Mouse (Mus musculus) intestine, embryonic 14.5 days (tissue): ENCODE data around the gene Mctp1. TPM values are rescaled to one million over a fixed set of nuclear protein-coding genes. Genes with fewer than 3 reads are reported as not detected.
A peak's percentile ranks its signal among the peaks of the same experiment; 100 is the strongest.
"Not testable (repeated sequence)": the region's sequence is repeated elsewhere in the genome, so short reads cannot be mapped to it uniquely, and the experiment has no call there.

ENCODE experiments used
- ATAC-seq: fragments of 200-750 bp; cut with Nextera tagmentation; replicated peaks from 2 replicates; pipeline ENCODE4 v1.8.0; 2017; ENCODE audit warnings: low read depth, moderate number of reproducible peaks, moderate TSS enrichment, moderate library complexity; ENCODE audit not compliant: low FRiP score, low TSS enrichment
- DNase-seq: peaks from one replicate; pipeline ENCODE4 v3.0.0-alpha.2; 2018; ENCODE audit warnings: low spot score
- H3K27ac ChIP-seq: fragments of 300-500 bp; sonication (generic); 2 replicates; pipeline ENCODE4 v1.5.1; 2014; ENCODE audit warnings: low read depth, mild to moderate bottlenecking, control low read depth
- H3K27me3 ChIP-seq: fragments of 300-500 bp; sonication (generic); replicated peaks from 2 replicates; pipeline ENCODE4 v1.6.1; 2014; ENCODE audit warnings: low read length, control low read depth; ENCODE audit not compliant: control insufficient read depth, insufficient read depth
- H3K36me3 ChIP-seq: fragments of 300-500 bp; sonication (generic); 2 replicates; pipeline ENCODE4 v1.6.1; 2014; ENCODE audit warnings: low read length, control low read depth; ENCODE audit not compliant: control insufficient read depth, insufficient read depth
- H3K4me1 ChIP-seq: fragments of 300-500 bp; sonication (generic); replicated peaks from 2 replicates; pipeline ENCODE4 v1.6.1; 2014; ENCODE audit warnings: low read length, control low read depth, mixed read lengths; ENCODE audit not compliant: control insufficient read depth, insufficient read depth
- H3K4me2 ChIP-seq: fragments of 300-500 bp; sonication (generic); 2 replicates; pipeline ENCODE4 v1.6.1; 2014; ENCODE audit warnings: low read length
- H3K4me3 ChIP-seq: fragments of 300-500 bp; sonication (generic); 2 replicates; pipeline ENCODE4 v1.5.1; 2014; ENCODE audit warnings: low read depth, low read length, control low read depth, mixed read lengths
- H3K9ac ChIP-seq: fragments of 300-500 bp; sonication (generic); 2 replicates; pipeline ENCODE4 v1.6.1; 2014; ENCODE audit warnings: mild to moderate bottlenecking, low read length
- H3K9me3 ChIP-seq: fragments of 300-500 bp; sonication (generic); 2 replicates; pipeline ENCODE4 v1.6.1; 2016; ENCODE audit warnings: low read length, control low read depth; ENCODE audit not compliant: control insufficient read depth
- WGBS: fragments of 180-500 bp; shearing (Covaris S2); extraction: QIAGEN DNeasy Blood & Tissue Kit; methylation state at CpG from one replicate; pipeline ENCODE4 v1.1.7; 2014; 5-methylcytosine and 5-hydroxymethylcytosine counted together
- polyA plus RNA-seq: library from polyadenylated mRNA; unstranded; fragments of >200 nt; fragmentation: Nextera tagmentation; extraction: Ambion mirVana; gene quantifications from 2 replicates; pipeline ENCODE4 v1.2.1, GENCODE M21; 2014

Gene Mctp1
- 0.71 and 0.78 TPM in 2 replicates for polyA plus RNA-seq

DNA sequence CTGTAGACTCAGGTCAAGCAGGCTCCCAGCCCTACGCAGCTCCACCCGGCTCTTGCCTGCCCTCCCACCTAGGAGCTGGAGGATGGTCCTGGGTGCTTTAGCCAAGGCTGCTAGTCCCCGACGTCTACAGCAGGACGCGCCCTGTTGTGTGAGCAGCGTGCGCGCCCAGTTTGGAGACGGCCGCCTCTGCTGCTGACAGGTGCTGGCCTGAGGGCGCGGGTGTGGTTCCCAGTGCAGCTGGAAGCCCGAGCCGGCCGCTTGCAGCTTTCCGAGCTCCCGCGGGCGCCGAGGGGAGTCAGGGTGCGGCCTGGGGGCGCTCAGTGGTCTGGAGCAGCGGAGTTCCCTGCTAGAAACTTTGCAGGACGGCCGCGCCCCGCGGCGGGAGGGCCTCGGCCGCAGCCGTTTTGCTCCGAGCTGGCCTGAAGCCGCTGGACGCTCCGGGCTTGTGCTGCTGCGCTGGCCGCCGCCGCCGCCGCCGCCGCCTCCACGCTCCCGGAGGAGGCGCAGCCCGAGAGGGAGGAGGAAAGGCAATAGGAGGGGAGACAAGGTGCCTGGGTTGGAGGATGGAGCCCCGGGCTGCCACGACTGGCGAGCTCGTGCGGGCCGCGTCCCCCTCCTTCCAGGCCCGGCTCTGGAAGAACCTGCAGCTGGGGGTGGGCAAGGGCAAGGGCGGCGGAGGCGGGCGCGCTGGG is at the start of gene Mctp1:
Mctp1 (plus strand) TSS at position 564 of the 692 bp plus-strand sequence.
- no peaks in the 10 kb centered on the region for H3K9me3 ChIP-seq
- H3K4me1 ChIP-seq: peaks cover 3% of the 10 kb centered on the region
- peaks cover 28% of the 10 kb centered on the region for H3K27me3 ChIP-seq
- peak within 1 kb of the TSS; percentile 52 for H3K4me3 ChIP-seq
- H3K9ac ChIP-seq: peak within 1 kb of the TSS; percentile 39
- H3K27ac ChIP-seq: no peak within 1 kb of the TSS; the same call in 1 of the 2 replicates
- ATAC-seq (peak; percentile 94), DNase-seq (peak; percentile 87)
- peak within 1 kb of the TSS; percentile 95 for H3K4me2 ChIP-seq
- under 1% methylated on average over 51 of the region's 62 CpGs for WGBS
- no peaks in the 10 kb centered on the region for H3K36me3 ChIP-seq

DNA sequence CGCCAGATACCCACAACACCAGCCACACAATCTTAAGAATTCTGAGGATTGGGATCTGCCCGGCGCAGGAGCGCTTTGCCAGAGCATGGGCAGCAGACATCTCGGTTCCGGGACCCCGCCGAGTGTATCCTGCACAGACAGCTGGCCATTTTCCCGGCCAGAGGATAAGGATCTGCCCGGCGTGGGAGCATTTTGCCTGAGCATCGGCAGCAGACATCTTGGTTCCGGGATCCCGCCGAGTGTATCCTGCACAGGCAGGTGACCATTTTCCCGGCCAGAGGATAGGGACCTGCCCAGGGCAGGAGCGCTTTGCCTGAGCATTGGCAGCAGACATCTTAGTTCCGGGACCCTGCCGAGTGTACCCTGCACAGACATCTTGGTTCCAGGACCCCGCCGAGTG is 38.4 kb upstream of the Mctp1 start:
- H3K9ac ChIP-seq, H3K4me3 ChIP-seq, H3K4me1 ChIP-seq, ATAC-seq, DNase-seq, H3K27me3 ChIP-seq, H3K4me2 ChIP-seq, H3K9me3 ChIP-seq, H3K27ac ChIP-seq, H3K36me3 ChIP-seq: not testable (repeated sequence)
- WGBS: 73% methylated on average over 19 of the region's 21 CpGs

DNA sequence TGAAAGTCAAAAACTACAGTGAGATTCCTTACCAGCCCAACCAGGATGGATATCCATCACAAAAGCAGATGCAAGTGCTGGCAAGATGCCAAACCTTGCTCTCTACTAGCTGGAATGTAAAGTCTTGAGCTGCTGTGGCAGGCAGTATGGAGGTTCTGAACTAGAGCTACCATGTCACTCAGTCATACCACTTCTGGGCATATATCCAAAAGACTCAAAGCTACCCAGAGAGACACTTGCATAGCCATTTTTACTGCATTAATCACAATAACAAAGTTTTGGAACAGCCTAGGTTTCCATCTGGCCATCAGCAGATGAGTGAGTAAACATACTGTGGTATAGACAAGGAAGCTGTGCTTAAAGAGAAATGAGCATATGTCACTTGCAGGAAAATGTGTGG is 25.6 kb upstream of the Mctp1 start:
- no peaks in the 10 kb centered on the region for H3K27me3 ChIP-seq
- no peak for DNase-seq

DNA sequence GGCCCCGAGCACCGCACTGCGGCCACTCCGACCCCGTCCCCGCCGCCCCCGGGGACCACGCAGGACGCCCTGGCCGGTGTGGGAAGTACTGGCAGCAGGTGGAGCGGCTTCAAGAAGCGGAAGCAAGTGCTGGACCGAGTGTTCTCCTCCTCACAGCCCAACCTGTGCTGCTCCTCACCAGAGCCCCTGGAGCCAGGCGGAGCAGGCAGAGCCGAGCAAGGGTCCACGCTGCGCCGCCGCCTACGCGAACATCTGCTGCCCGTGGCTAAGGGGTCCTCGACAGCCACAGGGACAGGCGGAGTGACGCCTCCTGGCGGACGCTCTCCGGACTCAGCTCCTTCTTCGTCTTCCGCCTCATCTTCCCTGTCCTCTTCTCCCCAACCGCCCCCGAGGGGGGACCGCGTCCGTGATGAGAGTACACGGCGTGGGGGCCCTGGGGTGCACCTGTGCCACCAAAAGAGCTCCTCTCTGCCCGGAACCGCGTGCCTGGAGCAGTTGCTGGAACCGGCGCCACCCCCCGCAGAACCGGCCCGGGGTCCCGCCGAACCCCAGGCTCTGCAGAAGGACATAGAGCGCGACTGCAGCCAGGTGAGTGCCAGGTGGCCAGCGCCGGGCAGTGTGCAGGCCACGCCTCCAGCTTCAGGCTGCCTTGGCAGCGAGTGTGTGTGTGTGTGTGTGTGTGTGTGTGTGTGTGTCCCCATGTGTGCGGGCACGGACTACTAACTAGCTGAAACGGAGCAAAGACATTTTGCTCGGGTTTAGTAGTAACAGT is 515 bp downstream of the Mctp1 start:
- Histone ChIP-seq H3K4me3 (peak overlapping the region; percentile 52), H3K27ac (no peak overlapping the region; the same call in 1 of the 2 replicates)
- ATAC-seq: peak; percentile 83

More for the DNA sequence above, 25.6 kb upstream of the Mctp1 start:
- Histone ChIP-seq H3K27ac (no peak overlapping the region), H3K9me3 (no peaks in the 10 kb centered on the region), H3K4me3 (no peak overlapping the region), H3K9ac (no peak overlapping the region), H3K4me1 (no peaks in the 10 kb centered on the region), H3K36me3 (no peaks in the 10 kb centered on the region), H3K4me2 (no peak overlapping the region)
- ATAC-seq: no peak

DNA sequence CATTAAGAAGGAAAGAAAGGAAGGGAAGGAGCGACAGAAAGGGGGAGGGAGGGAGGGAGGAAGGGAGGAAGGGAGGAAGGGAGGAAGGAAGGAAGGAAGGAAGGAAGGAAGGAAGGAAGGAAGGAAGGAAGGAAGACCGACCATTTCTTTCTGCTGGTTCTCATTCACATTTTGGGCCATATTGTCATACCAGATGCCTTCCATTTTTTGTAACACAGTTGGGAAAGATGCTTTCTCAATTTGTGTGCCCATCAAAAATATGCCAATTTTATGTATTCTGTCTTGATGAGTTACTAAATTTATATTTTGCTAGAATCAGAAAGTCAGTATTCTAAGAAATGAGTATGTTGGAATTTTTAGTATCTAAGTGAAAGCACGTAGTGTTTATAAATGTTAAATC is 4.3 kb downstream of the Mctp1 start:
- Histone ChIP-seq H3K27ac (no peak overlapping the region), H3K9ac (no peak overlapping the region), H3K4me1 (peaks cover 3% of the 10 kb centered on the region), H3K36me3 (no peaks in the 10 kb centered on the region), H3K27me3 (peaks cover 13% of the 10 kb centered on the region), H3K4me3 (no peak overlapping the region), H3K4me2 (no peak overlapping the region), H3K9me3 (no peaks in the 10 kb centered on the region)
- no peak for DNase-seq
- ATAC-seq: no peak
- WGBS: 79% methylated on average over 3 of the region's 3 CpGs

More for the DNA sequence above, 515 bp downstream of the Mctp1 start:
- Histone ChIP-seq H3K9me3 (no peaks in the 10 kb centered on the region), H3K36me3 (no peaks in the 10 kb centered on the region), H3K4me1 (peaks cover 3% of the 10 kb centered on the region), H3K27me3 (peaks cover 28% of the 10 kb centered on the region), H3K9ac (peak overlapping the region; percentile 39), H3K4me2 (peak overlapping the region; percentile 95)
- WGBS: 2% methylated on average over 56 of the region's 58 CpGs
- DNase-seq: no peak

DNA sequence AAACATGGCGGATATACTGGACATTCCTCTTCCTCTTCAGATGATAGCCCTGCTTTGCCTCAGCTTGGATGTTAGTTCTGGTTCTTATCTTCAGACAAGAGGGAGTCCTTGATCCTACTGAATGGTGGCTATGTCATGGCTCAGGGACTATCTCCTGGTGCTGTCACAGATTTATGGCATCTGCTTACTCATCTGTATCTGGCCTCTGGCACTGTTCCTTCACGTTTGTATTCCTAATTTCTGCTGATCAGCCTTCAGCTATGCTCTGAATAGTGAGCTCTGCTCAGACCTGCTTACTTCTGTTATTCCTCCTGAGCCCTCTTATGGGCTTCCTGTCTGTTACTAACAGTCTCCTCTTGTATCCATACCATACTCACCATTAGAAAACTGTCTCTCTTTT is 7.6 kb downstream of the Mctp1 start:
- no peak for DNase-seq
- Histone ChIP-seq H3K36me3 (no peaks in the 10 kb centered on the region), H3K4me3 (no peak overlapping the region), H3K27ac (no peak overlapping the region), H3K4me2 (no peak overlapping the region), H3K9ac (no peak overlapping the region), H3K27me3 (0 out of 2 replicates have a peak, but pooled peaks cover 2% of the 10 kb centered on the region), H3K9me3 (no peaks in the 10 kb centered on the region), H3K4me1 (no peaks in the 10 kb centered on the region)
- ATAC-seq: no peak
- 45% methylated on average over 2 of the region's 2 CpGs for WGBS

DNA sequence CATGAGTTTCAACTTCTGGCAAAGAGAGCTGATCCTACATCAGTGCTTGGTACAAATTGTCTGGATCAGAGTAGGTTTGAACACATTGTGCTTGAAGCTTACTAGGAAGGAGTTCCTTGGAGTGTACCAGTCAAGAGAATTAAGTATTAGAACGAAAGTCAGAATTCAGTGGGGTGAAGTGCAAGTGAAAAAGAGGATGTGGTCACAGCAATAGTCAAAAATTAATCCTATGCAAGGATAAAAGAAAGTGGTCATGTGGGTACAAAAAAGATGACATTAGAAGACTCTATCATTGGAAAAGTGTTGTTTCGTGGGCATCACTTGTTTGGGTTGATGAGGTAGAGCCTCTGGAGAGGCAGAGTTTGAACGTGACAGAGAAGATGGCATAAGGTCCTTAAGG is 8.8 kb downstream of the Mctp1 start:
- ATAC-seq (no peak), DNase-seq (no peak)
- no peaks in the 10 kb centered on the region for H3K4me1 ChIP-seq
- no peak overlapping the region for H3K4me2 ChIP-seq
- H3K4me3 ChIP-seq: no peak overlapping the region
- no peak overlapping the region for H3K27ac ChIP-seq
- 87% methylated on average over 3 of the region's 3 CpGs for WGBS
- no peak overlapping the region for H3K9ac ChIP-seq
- H3K9me3 ChIP-seq: no peaks in the 10 kb centered on the region
- H3K36me3 ChIP-seq: no peaks in the 10 kb centered on the region
- H3K27me3 ChIP-seq: no peaks in the 10 kb centered on the region

DNA sequence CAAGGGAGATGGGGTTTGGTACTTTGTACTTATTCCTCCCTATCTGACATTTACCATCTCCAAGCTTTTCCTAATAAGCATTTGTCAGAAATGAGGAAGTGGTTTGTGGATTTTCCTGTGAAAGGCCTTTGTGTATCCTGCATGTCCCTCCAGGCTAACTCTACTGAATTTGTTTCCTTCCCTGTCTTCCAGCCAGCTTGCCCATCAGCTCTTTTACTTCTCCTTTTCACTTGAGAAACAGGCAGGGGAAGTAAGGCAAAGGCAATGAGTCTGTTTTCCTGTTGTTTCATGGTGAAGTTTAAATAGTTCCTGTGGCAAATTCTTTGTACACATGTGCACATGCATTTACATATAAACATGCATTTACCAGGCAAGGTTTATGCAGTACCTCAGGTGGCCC is 11.6 kb downstream of the Mctp1 start:
- H3K9me3 ChIP-seq: no peaks in the 10 kb centered on the region
- no peaks in the 10 kb centered on the region for H3K36me3 ChIP-seq
- no peaks in the 10 kb centered on the region for H3K4me1 ChIP-seq
- H3K27ac ChIP-seq: no peak overlapping the region
- ATAC-seq (no peak), DNase-seq (no peak)
- no peaks in the 10 kb centered on the region for H3K27me3 ChIP-seq
- no peak overlapping the region for H3K4me2 ChIP-seq
- H3K9ac ChIP-seq: no peak overlapping the region
- no peak overlapping the region for H3K4me3 ChIP-seq
